Mouse (Mus musculus) layer of hippocampus, adult 9-11 months (tissue): ENCODE measurements at regions not wholly inside any gene's neighbourhood (a gene's known extent, or its start where the extent isn't known, plus 50 kb on each side); places are given as distances from the start of the nearest gene placed in this dataset.

ENCODE experiments used
- DNase-seq: peaks from one replicate; pipeline ENCODE4 v3.0.0; 2022

- no peak for DNase-seq
Measured at GRCm38 (mm10) chr1:148870788-148871187, 1090.3 kb downstream of the Pla2g4a start.

- no peak for DNase-seq
Measured at GRCm38 (mm10) chr1:148863582-148863981, 1097.5 kb downstream of the Pla2g4a start.

GRCm38 (mm10) chr1:148852990-148853389 lies 1108.1 kb downstream of the Pla2g4a start:
- DNase-seq: no peak

- no peak for DNase-seq
Measured at GRCm38 (mm10) chr1:148846595-148846994, 1114.5 kb downstream of the Pla2g4a start.

GRCm38 (mm10) chr1:148823146-148823545 lies 1137.9 kb downstream of the Pla2g4a start:
- DNase-seq: no peak

- DNase-seq: peak; percentile 3
Measured at GRCm38 (mm10) chr1:148808707-148809106, 1152.4 kb downstream of the Pla2g4a start.

GRCm38 (mm10) chr1:148797110-148797509 lies 1164.0 kb downstream of the Pla2g4a start:
- DNase-seq: no peak

GRCm38 (mm10) chr1:148750806-148751205 lies 1210.3 kb downstream of the Pla2g4a start:
- no peak for DNase-seq

- DNase-seq: no peak
Measured at GRCm38 (mm10) chr1:148722106-148722505, 1239.0 kb downstream of the Pla2g4a start.

- DNase-seq: no peak
Measured at GRCm38 (mm10) chr1:148721409-148721808, 1239.7 kb downstream of the Pla2g4a start.

- DNase-seq: no peak
Measured at GRCm38 (mm10) chr1:148720980-148721379, 1240.1 kb downstream of the Pla2g4a start.

GRCm38 (mm10) chr1:148708084-148708483 lies 1253.0 kb downstream of the Pla2g4a start:
- DNase-seq: no peak

- no peak for DNase-seq
Measured at GRCm38 (mm10) chr1:148707657-148708056, 1253.4 kb downstream of the Pla2g4a start.

GRCm38 (mm10) chr1:148706271-148706807 lies 1254.8 kb downstream of the Pla2g4a start:
- no peak for DNase-seq

- DNase-seq: no peak
Measured at GRCm38 (mm10) chr1:148700599-148700954, 1260.5 kb downstream of the Pla2g4a start.

GRCm38 (mm10) chr1:148699854-148700598 lies 1261.1 kb downstream of the Pla2g4a start:
- no peak for DNase-seq

GRCm38 (mm10) chr1:148690085-148690484 lies 1271.0 kb downstream of the Pla2g4a start:
- no peak for DNase-seq

- no peak for DNase-seq
Measured at GRCm38 (mm10) chr1:148689618-148690017, 1271.5 kb downstream of the Pla2g4a start.

GRCm38 (mm10) chr1:148675516-148675915 lies 1285.6 kb downstream of the Pla2g4a start:
- no peak for DNase-seq

GRCm38 (mm10) chr1:148664409-148664808 lies 1296.7 kb downstream of the Pla2g4a start:
- no peak for DNase-seq

- DNase-seq: no peak
Measured at GRCm38 (mm10) chr1:148656990-148657389, 1304.1 kb downstream of the Pla2g4a start.
